Comparison of ENCODE assay signal across 16 mouse cellular contexts in the genomic region with DNA sequence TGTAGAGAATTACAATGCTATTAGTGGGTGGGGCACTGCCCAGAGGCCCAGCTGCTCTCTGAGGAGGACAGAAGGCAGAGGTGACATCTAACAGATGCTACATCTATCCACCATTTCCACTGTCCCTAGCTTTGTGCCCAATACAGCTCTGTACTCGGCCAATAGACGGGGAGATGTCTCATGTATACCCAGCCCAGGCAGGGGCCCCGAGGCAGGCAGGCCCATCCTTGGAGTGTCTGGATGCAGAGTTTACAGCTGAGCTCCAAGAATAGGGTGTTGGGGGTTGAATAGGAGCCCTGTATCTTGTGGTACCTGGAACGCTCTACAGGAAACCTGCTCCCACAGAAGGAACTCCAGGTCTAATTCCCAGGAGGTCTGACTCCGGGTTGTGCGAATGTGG.
DNase-seq lines count a peak whose midpoint lies in the region; ATAC-seq and TF ChIP-seq lines count a peak whose summit lies in the region.
"Had no signal": no experiment of that assay in that cellular context is flagged by ENCODE, and none has a peak within 500 bp of the region (broad histone marks: within the 10 kb centered on the region; RNA-seq: fewer than 3 reads in every experiment).

No protein-coding gene starts in this region.

- peaks cover 42% of the 10 kb centered on the region for H3K4me1 ChIP-seq in heart, embryonic 16.5 days (ENCODE audit: control insufficient read depth, insufficient read depth, low read length)
- H3K4me1 ChIP-seq in lung, embryonic 15.5 days = peaks cover 27% of the 10 kb centered on the region
- 0 out of 2 replicates have a peak, but pooled peaks cover 6% of the 10 kb centered on the region for H3K4me1 ChIP-seq in brown adipose tissue, adult 24 weeks (ENCODE audit: control insufficient read depth, insufficient read depth, insufficient read length, low read length)
- H3K4me1 ChIP-seq in kidney, embryonic 15.5 days = no peaks in the 10 kb centered on the region
- H3K4me1 ChIP-seq: embryonic facial prominence, embryonic 12.5 days had no signal

- no peaks in the 10 kb centered on the region for H3K27me3 ChIP-seq in heart, embryonic 16.5 days (ENCODE audit: control insufficient read depth, insufficient read depth, low read length)
- H3K27me3 ChIP-seq in lung, embryonic 15.5 days = no peaks in the 10 kb centered on the region
- no peaks in the 10 kb centered on the region for H3K27me3 ChIP-seq in kidney, embryonic 15.5 days
- H3K27me3 ChIP-seq: embryonic facial prominence, embryonic 12.5 days; forebrain, embryonic 15.5 days; limb, embryonic 15.5 days had no signal

- no peak for DNase-seq in gastrocnemius, adult 2 months
- DNase-seq in gastrocnemius, postnatal 14 days = no peak
- DNase-seq in heart, adult 18-20 months = no peak
- DNase-seq in lung, postnatal 14 days = no peak
- DNase-seq: cerebellum, adult 2 months; layer of hippocampus, postnatal 36 days; right cerebral cortex, postnatal 25 days; thymus, postnatal 25 days had no signal

- TF ChIP-seq CTCF in gastrocnemius, adult 2 months (IDR thresholded peaks at IDR 0.05) = no peak

- no peak overlapping the region for H3K4me3 ChIP-seq in gastrocnemius, adult 2 months
- H3K4me3 ChIP-seq in heart, embryonic 16.5 days (ENCODE audit: low read length) = no peak overlapping the region
- no peak overlapping the region for H3K4me3 ChIP-seq in lung, embryonic 15.5 days
- H3K4me3 ChIP-seq in brown adipose tissue, adult 24 weeks (ENCODE audit: insufficient read depth, low read depth, low read length) = no peak overlapping the region
- H3K4me3 ChIP-seq in kidney, embryonic 15.5 days (replicated peaks) = no peak overlapping the region
- H3K4me3 ChIP-seq: embryonic facial prominence, embryonic 12.5 days; forebrain, embryonic 15.5 days; limb, embryonic 15.5 days had no signal

- H3K9me3 ChIP-seq in heart, embryonic 16.5 days (replicated peaks; ENCODE audit: control insufficient read depth, low read length) = no peaks in the 10 kb centered on the region
- H3K9me3 ChIP-seq in lung, embryonic 15.5 days = no peaks in the 10 kb centered on the region
- H3K9me3 ChIP-seq in kidney, embryonic 15.5 days (replicated peaks) = no peaks in the 10 kb centered on the region
- H3K9me3 ChIP-seq: embryonic facial prominence, embryonic 12.5 days; forebrain, embryonic 15.5 days; limb, embryonic 15.5 days had no signal

- no peak overlapping the region for H3K4me2 ChIP-seq in heart, embryonic 16.5 days (ENCODE audit: low read depth, low read length)
- H3K4me2 ChIP-seq in lung, embryonic 15.5 days = no peak overlapping the region
- no peak overlapping the region for H3K4me2 ChIP-seq in kidney, embryonic 15.5 days
- H3K4me2 ChIP-seq: embryonic facial prominence, embryonic 12.5 days; forebrain, embryonic 15.5 days; limb, embryonic 15.5 days had no signal

- intact Hi-C loops in gastrocnemius, adult 2 months (cut with DNase I) = no loop called here
- intact Hi-C loops in gastrocnemius, postnatal 14 days (cut with DNase I; ENCODE audit: low total_unique reads) = no loop called here

- no peak overlapping the region for H3K9ac ChIP-seq in heart, embryonic 16.5 days (ENCODE audit: low read length)
- no peak overlapping the region for H3K9ac ChIP-seq in lung, embryonic 15.5 days
- no peak overlapping the region for H3K9ac ChIP-seq in kidney, embryonic 15.5 days
- H3K9ac ChIP-seq: embryonic facial prominence, embryonic 12.5 days; forebrain, embryonic 15.5 days; limb, embryonic 15.5 days had no signal

- WGBS in heart, embryonic 16.5 days = 80% methylated on average over 6 of the region's 6 CpGs
- 82% methylated on average over 6 of the region's 6 CpGs for WGBS in lung, embryonic 15.5 days
- 90% methylated on average over 6 of the region's 6 CpGs for WGBS in kidney, embryonic 15.5 days

- no peak for ATAC-seq in heart, embryonic 16.5 days (replicated peaks; ENCODE audit: extremely low read depth, insufficient read depth, low FRiP score)
- no peak for ATAC-seq in lung, embryonic 15.5 days (ENCODE audit: borderline replicate concordance, extremely low read depth, low FRiP score, low TSS enrichment)
- no peak for ATAC-seq in kidney, embryonic 15.5 days (replicated peaks; ENCODE audit: low FRiP score)
- ATAC-seq: forebrain, embryonic 15.5 days; inflammation-experienced regulatory T-cells, adult 6 months had no signal

- H3K27ac ChIP-seq in gastrocnemius, adult 2 months = peak overlapping the region; percentile 16
- peak overlapping the region; percentile 76 for H3K27ac ChIP-seq in heart, embryonic 16.5 days (ENCODE audit: low read length)
- 0 out of 2 replicates have a peak overlapping the region, but pooled peaks have one; percentile 69 for H3K27ac ChIP-seq in lung, embryonic 15.5 days
- H3K27ac ChIP-seq in brown adipose tissue, adult 24 weeks (replicated peaks; ENCODE audit: low read depth, low read length) = peak overlapping the region; percentile 49
- H3K27ac ChIP-seq in kidney, embryonic 15.5 days = no peak overlapping the region
- H3K27ac ChIP-seq: embryonic facial prominence, embryonic 12.5 days; limb, embryonic 15.5 days had no signal

- no peaks in the 10 kb centered on the region for H3K36me3 ChIP-seq in heart, embryonic 16.5 days (ENCODE audit: control insufficient read depth, insufficient read depth)
- H3K36me3 ChIP-seq in lung, embryonic 15.5 days = no peaks in the 10 kb centered on the region
- H3K36me3 ChIP-seq in kidney, embryonic 15.5 days = peaks cover 11% of the 10 kb centered on the region; the same call in 1 of the 2 replicates
- H3K36me3 ChIP-seq: forebrain, embryonic 15.5 days had no signal
